Mouse (Mus musculus): ENCODE data around the gene Psmd1. TPM values are rescaled to one million over a fixed set of nuclear protein-coding genes. Genes with fewer than 3 reads are reported as not detected.

Gene Psmd1
- polyA plus RNA-seq, 1 experiment from 2014 or later, result 160 TPM

DNA sequence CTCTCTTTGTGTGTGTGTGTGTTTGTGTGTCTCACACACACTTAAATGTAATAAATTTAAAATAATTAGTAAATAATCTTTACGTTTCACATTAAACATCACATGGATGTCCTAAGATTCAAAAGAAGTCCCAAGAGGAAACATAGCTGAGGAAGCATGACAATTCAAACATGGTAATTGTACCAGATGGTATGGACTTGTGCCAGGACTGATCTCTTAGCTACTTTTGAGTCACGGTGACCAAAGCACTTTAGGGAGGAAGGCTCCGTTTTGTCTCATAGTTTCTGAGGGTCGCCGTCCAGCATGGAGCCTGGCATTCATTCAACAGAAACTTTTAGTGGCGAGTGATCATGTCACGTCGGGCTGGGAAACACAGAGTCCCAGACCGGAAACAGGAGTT lies 84.0 kb downstream of the Psmd1 start:
- DNase-seq (ENCODE audit: low spot score) (no peak), ATAC-seq (replicated peaks; ENCODE audit: low FRiP score, low TSS enrichment, low read depth) (no peak)
- H3K27ac ChIP-seq (ENCODE audit: low read depth), result no peak overlapping the region
- H3K36me3 ChIP-seq (ENCODE audit: control insufficient read depth, insufficient read depth, low read length), result 0 out of 2 replicates have a peak, but pooled peaks cover 4% of the 10 kb centered on the region
- no peaks in the 10 kb centered on the region for H3K9me3 ChIP-seq (ENCODE audit: control insufficient read depth, low read length)
- H3K4me1 ChIP-seq (replicated peaks; ENCODE audit: control insufficient read depth, insufficient read depth, low read length), result no peaks in the 10 kb centered on the region
- WGBS, result 79% methylated on average over 9 of the region's 9 CpGs
- H3K4me2 ChIP-seq (ENCODE audit: low read length), result no peak overlapping the region
- no peak overlapping the region for H3K4me3 ChIP-seq (ENCODE audit: low read depth, low read length)
- no peaks in the 10 kb centered on the region for H3K27me3 ChIP-seq (replicated peaks; ENCODE audit: control insufficient read depth, insufficient read depth, low read length)
- H3K9ac ChIP-seq (ENCODE audit: low read length), result no peak overlapping the region

DNA sequence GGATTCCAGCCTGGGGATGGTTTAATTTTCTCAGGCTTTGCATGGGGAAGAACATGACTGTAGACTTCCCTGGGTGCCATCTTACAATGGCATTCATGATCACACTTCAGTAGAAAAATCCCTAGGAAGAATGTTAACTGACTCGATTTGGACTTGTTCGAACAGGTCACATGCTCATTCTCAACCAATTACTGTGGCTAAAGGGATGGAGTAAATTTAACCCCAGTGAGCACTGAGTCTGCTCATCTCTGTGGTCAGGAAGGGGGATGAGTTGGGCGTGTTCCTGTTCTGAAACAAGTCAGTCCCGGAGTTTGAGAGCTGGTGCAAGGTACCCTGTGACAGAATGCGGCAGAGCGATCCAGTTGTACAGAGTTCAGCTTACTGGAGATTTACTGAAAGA lies 86.7 kb downstream of the Psmd1 start:
- H3K9me3 ChIP-seq (ENCODE audit: control insufficient read depth, low read length), result no peaks in the 10 kb centered on the region
- no peaks in the 10 kb centered on the region for H3K36me3 ChIP-seq (ENCODE audit: control insufficient read depth, insufficient read depth, low read length)
- DNase-seq (ENCODE audit: low spot score), result no peak
- no peak overlapping the region for H3K4me3 ChIP-seq (ENCODE audit: low read depth, low read length)
- H3K27ac ChIP-seq (ENCODE audit: low read depth), result no peak overlapping the region
- no peak overlapping the region for H3K9ac ChIP-seq (ENCODE audit: low read length)
- 67% methylated on average over 6 of the region's 6 CpGs for WGBS
- H3K4me1 ChIP-seq (replicated peaks; ENCODE audit: control insufficient read depth, insufficient read depth, low read length), result peaks cover 4% of the 10 kb centered on the region; the same call in 1 of the 2 replicates
- H3K4me2 ChIP-seq (ENCODE audit: low read length), result no peak overlapping the region
- H3K27me3 ChIP-seq (replicated peaks; ENCODE audit: control insufficient read depth, insufficient read depth, low read length), result no peaks in the 10 kb centered on the region
- ATAC-seq (replicated peaks; ENCODE audit: low FRiP score, low TSS enrichment, low read depth), result no peak

DNA sequence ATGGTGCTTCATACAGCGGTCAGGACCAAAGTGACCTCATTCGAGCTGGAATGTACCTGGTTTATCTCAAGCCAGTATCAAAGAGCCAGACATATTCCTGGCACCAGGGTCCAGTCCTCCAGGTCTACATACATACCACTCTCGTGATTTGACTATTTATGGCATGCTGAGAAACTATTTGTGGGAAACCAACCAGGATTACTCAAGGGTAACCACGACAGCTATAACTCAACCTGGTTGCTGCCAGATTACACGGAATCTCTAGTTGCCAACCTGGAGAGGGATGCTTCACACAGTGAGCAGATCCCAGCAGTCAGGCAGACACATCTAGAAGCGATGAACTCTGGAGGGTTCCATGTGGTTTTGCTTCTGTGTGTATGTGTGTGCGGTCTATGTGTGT lies 87.2 kb downstream of the Psmd1 start:
- Histone ChIP-seq H3K4me3 (ENCODE audit: low read depth, low read length) (no peak overlapping the region), H3K9me3 (ENCODE audit: control insufficient read depth, low read length) (no peaks in the 10 kb centered on the region), H3K36me3 (ENCODE audit: control insufficient read depth, insufficient read depth, low read length) (no peaks in the 10 kb centered on the region), H3K27ac (ENCODE audit: low read depth) (no peak overlapping the region), H3K4me1 (replicated peaks; ENCODE audit: control insufficient read depth, insufficient read depth, low read length) (peaks cover 4% of the 10 kb centered on the region; the same call in 1 of the 2 replicates), H3K27me3 (replicated peaks; ENCODE audit: control insufficient read depth, insufficient read depth, low read length) (no peaks in the 10 kb centered on the region), H3K4me2 (ENCODE audit: low read length) (no peak overlapping the region), H3K9ac (ENCODE audit: low read length) (no peak overlapping the region)
- 60% methylated on average over 7 of the region's 7 CpGs for WGBS
- DNase-seq (ENCODE audit: low spot score), result no peak
- ATAC-seq (replicated peaks; ENCODE audit: low FRiP score, low TSS enrichment, low read depth), result no peak

DNA sequence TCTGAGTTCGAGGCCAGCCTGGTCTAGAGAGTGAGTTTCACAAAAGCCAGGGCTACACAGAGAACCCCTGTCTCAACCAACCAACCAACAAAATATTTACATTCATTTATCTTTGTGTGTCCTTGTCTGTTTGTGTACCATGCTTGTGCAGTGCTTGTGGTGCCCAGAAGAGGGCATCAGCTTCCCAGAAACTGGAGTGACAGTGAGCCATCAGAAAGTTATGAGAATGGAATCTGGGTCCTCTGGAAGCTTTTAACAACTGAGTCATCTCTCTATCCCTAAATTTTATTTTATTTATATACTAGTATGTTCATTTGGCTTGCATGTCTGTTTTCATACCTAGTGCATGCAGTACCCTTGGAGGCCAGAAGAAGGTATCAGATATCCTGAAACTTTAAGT lies 88.4 kb downstream of the Psmd1 start:
- Histone ChIP-seq H3K4me2 (ENCODE audit: low read length) (no peak overlapping the region), H3K27me3 (replicated peaks; ENCODE audit: control insufficient read depth, insufficient read depth, low read length) (no peaks in the 10 kb centered on the region), H3K27ac (ENCODE audit: low read depth) (no peak overlapping the region), H3K9ac (ENCODE audit: low read length) (no peak overlapping the region), H3K9me3 (ENCODE audit: control insufficient read depth, low read length) (no peaks in the 10 kb centered on the region), H3K4me1 (replicated peaks; ENCODE audit: control insufficient read depth, insufficient read depth, low read length) (peaks cover 4% of the 10 kb centered on the region; the same call in 1 of the 2 replicates), H3K4me3 (ENCODE audit: low read depth, low read length) (no peak overlapping the region), H3K36me3 (ENCODE audit: control insufficient read depth, insufficient read depth, low read length) (no peaks in the 10 kb centered on the region)
- WGBS, result 88% methylated on average over 1 of the region's 1 CpGs
- ATAC-seq (replicated peaks; ENCODE audit: low FRiP score, low TSS enrichment, low read depth), result no peak
- DNase-seq (ENCODE audit: low spot score), result no peak

DNA sequence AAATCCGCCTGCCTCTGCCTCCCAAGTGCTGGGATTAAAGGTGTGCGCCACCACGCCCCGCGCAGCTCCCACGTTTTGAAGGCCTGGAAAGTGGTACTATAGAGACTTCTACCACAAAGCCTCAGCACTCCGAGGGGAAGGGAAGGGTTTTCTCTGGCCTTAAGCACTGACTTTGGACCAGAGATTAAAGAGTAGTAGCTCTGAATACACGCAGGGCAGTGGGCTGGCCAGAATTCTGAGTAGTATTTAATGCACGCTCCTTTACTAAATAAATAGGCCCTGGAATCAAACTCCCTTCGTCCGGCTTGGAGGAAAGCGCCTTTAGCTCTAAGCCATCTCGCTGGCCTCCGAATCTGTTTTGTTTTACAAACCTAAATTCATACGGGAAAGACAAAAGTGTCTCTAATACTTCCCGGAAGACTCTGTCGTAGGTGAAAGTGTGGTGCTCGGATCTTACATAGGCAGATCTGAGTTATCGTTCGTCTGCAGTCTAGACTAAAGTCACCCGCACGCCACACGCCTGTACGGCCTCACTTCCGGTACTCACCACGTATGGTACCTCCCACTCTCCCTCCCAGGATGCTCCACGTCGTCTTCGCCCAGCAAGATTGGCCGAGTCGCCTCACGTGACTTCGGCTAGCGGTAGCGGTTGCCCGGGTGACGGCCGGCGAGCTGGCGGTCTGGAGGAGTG lies 90.1 kb downstream of the Psmd1 start, which contains the start of gene Armc9:
Armc9 (plus strand) TSS at position 648 of the 691 bp plus-strand sequence.
- ATAC-seq (replicated peaks; ENCODE audit: low FRiP score, low TSS enrichment, low read depth) (peak; percentile 99), DNase-seq (ENCODE audit: low spot score) (peak; percentile 94)
- Histone ChIP-seq H3K4me2 (ENCODE audit: low read length) (peak within 1 kb of the TSS; percentile 74), H3K9ac (ENCODE audit: low read length) (peak within 1 kb of the TSS; percentile 57), H3K4me3 (ENCODE audit: low read depth, low read length) (peak within 1 kb of the TSS; percentile 62), H3K4me1 (replicated peaks; ENCODE audit: control insufficient read depth, insufficient read depth, low read length) (peaks cover 4% of the 10 kb centered on the region; the same call in 1 of the 2 replicates), H3K27me3 (replicated peaks; ENCODE audit: control insufficient read depth, insufficient read depth, low read length) (no peaks in the 10 kb centered on the region), H3K9me3 (ENCODE audit: control insufficient read depth, low read length) (no peaks in the 10 kb centered on the region), H3K27ac (ENCODE audit: low read depth) (peak within 1 kb of the TSS; percentile 77), H3K36me3 (ENCODE audit: control insufficient read depth, insufficient read depth, low read length) (no peaks in the 10 kb centered on the region)
- WGBS, result 3% methylated on average over 40 of the region's 40 CpGs

DNA sequence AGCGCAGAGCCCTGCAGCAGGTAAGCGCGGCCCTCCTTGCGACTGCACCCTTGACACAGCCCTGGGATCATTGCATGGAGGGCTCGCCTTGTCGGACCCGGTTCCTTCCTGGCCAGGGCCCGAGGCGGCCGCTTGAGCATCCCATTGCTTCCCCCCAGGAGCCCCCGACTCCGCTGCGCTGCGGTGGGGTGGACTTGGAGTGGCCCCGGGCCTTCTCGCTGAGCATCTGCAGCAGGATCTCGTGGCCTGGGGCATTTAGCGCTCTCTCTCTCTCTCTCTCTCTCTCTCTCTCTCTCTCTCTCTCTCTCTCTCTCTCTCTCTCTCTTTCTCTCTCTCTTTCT lies 90.6 kb downstream of the Psmd1 start:
- WGBS, result under 1% methylated on average over 18 of the region's 18 CpGs
- peak overlapping the region; percentile 62 for H3K4me3 ChIP-seq (ENCODE audit: low read depth, low read length)
- peak; percentile 59; the same call in 1 of the 2 replicates for ATAC-seq (replicated peaks; ENCODE audit: low FRiP score, low TSS enrichment, low read depth)

DNA sequence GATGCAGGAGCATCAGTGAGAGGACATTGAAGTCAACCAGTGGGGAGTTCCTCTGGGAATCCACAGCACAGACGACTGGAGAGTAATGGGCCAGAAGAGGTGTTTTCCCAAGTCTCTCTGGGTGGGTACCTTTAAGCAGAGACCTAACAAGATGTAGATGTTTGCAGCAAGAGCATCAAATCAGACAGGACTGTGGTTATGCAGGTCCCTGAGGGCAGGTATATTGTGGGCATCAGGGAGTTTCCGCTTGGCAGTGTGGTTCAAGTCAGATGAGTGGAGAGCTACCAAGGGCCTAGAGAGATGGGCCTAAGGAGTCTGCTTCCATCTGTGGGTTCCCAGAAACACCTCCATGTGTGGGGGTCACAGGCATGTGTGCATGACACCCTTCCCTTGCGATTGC lies 91.9 kb downstream of the Psmd1 start:
- H3K9ac ChIP-seq (ENCODE audit: low read length), result no peak overlapping the region
- H3K4me1 ChIP-seq (replicated peaks; ENCODE audit: control insufficient read depth, insufficient read depth, low read length), result peaks cover 4% of the 10 kb centered on the region; the same call in 1 of the 2 replicates
- no peak for ATAC-seq (replicated peaks; ENCODE audit: low FRiP score, low TSS enrichment, low read depth)
- H3K36me3 ChIP-seq (ENCODE audit: control insufficient read depth, insufficient read depth, low read length), result peaks cover 10% of the 10 kb centered on the region
- DNase-seq (ENCODE audit: low spot score), result no peak
- no peaks in the 10 kb centered on the region for H3K9me3 ChIP-seq (ENCODE audit: control insufficient read depth, low read length)
- no peak overlapping the region for H3K27ac ChIP-seq (ENCODE audit: low read depth)
- H3K4me3 ChIP-seq (ENCODE audit: low read depth, low read length), result no peak overlapping the region
- H3K4me2 ChIP-seq (ENCODE audit: low read length), result no peak overlapping the region
- no peaks in the 10 kb centered on the region for H3K27me3 ChIP-seq (replicated peaks; ENCODE audit: control insufficient read depth, insufficient read depth, low read length)
- 84% methylated on average over 3 of the region's 3 CpGs for WGBS

More for the DNA sequence above, 90.6 kb downstream of the Psmd1 start:
- no peak for DNase-seq (ENCODE audit: low spot score)
- H3K36me3 ChIP-seq (ENCODE audit: control insufficient read depth, insufficient read depth, low read length), result no peaks in the 10 kb centered on the region
- H3K27ac ChIP-seq (ENCODE audit: low read depth), result no peak overlapping the region
- H3K9me3 ChIP-seq (ENCODE audit: control insufficient read depth, low read length), result no peaks in the 10 kb centered on the region
- no peaks in the 10 kb centered on the region for H3K27me3 ChIP-seq (replicated peaks; ENCODE audit: control insufficient read depth, insufficient read depth, low read length)
- peak overlapping the region; percentile 57 for H3K9ac ChIP-seq (ENCODE audit: low read length)
- peak overlapping the region; percentile 56 for H3K4me2 ChIP-seq (ENCODE audit: low read length)
- peaks cover 4% of the 10 kb centered on the region; the same call in 1 of the 2 replicates for H3K4me1 ChIP-seq (replicated peaks; ENCODE audit: control insufficient read depth, insufficient read depth, low read length)

DNA sequence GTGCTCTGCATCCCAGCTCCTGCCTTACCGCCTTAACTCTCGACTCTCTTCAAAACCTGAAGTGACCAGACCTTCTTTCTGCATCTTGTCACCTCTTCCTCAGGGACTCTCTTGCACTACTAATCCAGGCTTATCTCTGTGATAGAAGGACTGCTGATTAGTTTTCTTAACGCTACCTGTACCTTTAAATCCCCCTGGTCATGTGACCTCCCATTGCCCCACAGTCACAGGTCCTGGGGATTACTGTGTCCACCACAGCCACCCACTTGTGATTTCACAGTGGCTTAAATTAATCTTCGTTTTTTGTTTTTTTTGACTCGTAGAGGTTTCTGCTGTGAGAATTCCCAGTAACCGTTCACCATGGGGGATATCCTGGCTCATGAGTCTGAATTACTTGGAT lies 92.4 kb downstream of the Psmd1 start:
- peaks cover 15% of the 10 kb centered on the region for H3K36me3 ChIP-seq (ENCODE audit: control insufficient read depth, insufficient read depth, low read length)
- no peak overlapping the region for H3K27ac ChIP-seq (ENCODE audit: low read depth)
- ATAC-seq (replicated peaks; ENCODE audit: low FRiP score, low TSS enrichment, low read depth) (no peak), DNase-seq (ENCODE audit: low spot score) (no peak)
- H3K9ac ChIP-seq (ENCODE audit: low read length), result no peak overlapping the region
- no peak overlapping the region for H3K4me2 ChIP-seq (ENCODE audit: low read length)
- H3K27me3 ChIP-seq (replicated peaks; ENCODE audit: control insufficient read depth, insufficient read depth, low read length), result no peaks in the 10 kb centered on the region
- 81% methylated on average over 6 of the region's 6 CpGs for WGBS
- H3K4me1 ChIP-seq (replicated peaks; ENCODE audit: control insufficient read depth, insufficient read depth, low read length), result peaks cover 4% of the 10 kb centered on the region; the same call in 1 of the 2 replicates
- H3K4me3 ChIP-seq (ENCODE audit: low read depth, low read length), result no peak overlapping the region
- no peaks in the 10 kb centered on the region for H3K9me3 ChIP-seq (ENCODE audit: control insufficient read depth, low read length)

DNA sequence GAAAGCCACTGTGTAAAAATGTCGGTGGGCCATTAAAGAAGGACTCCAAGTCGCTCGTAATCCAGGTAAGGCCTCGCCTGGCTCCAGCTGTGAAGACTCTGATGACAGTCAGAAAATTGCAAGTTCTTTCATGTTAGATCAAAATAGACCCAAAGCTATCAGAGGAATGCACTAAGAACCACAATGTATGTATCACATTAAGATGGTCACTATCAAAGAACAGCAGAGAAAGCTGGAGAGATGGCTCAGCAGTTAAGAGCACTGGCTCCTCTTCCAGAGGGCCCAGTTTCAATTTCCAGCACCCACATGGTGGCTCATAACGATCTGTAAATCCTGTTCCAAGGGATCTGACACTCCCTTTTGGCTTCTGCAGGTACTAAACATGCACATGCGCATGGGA lies 95.9 kb downstream of the Psmd1 start:
- no peak for ATAC-seq (replicated peaks; ENCODE audit: low FRiP score, low TSS enrichment, low read depth)

More for the DNA sequence above, 95.9 kb downstream of the Psmd1 start:
- Histone ChIP-seq H3K4me1 (replicated peaks; ENCODE audit: control insufficient read depth, insufficient read depth, low read length) (peaks cover 3% of the 10 kb centered on the region; the same call in 1 of the 2 replicates), H3K36me3 (ENCODE audit: control insufficient read depth, insufficient read depth, low read length) (peaks cover 38% of the 10 kb centered on the region), H3K4me2 (ENCODE audit: low read length) (no peak overlapping the region), H3K27ac (ENCODE audit: low read depth) (no peak overlapping the region), H3K4me3 (ENCODE audit: low read depth, low read length) (no peak overlapping the region), H3K9ac (ENCODE audit: low read length) (no peak overlapping the region), H3K9me3 (ENCODE audit: control insufficient read depth, low read length) (no peaks in the 10 kb centered on the region), H3K27me3 (replicated peaks; ENCODE audit: control insufficient read depth, insufficient read depth, low read length) (no peaks in the 10 kb centered on the region)
- 90% methylated on average over 6 of the region's 6 CpGs for WGBS
- no peak for DNase-seq (ENCODE audit: low spot score)

Data from intestine, embryonic 14.5 days (tissue).